Mouse (Mus musculus) mouse trophoblast stem cell (cell line): Measurements from ENCODE around the gene Leo1.
"Not testable (repeated sequence)": the region's sequence is repeated elsewhere in the genome, so short reads cannot be mapped to it uniquely, and the experiment has no call there.

Experiments
- in situ Hi-C, 2 experiments: fragments of 300-500 bp; cut with MseI, MboI; formaldehyde crosslinking; loops; 2 replicates in 1 of 2; 3 replicates in 1 of 2; pipeline ENCODE4 v1.15.1; 2025

Gene Leo1

DNA sequence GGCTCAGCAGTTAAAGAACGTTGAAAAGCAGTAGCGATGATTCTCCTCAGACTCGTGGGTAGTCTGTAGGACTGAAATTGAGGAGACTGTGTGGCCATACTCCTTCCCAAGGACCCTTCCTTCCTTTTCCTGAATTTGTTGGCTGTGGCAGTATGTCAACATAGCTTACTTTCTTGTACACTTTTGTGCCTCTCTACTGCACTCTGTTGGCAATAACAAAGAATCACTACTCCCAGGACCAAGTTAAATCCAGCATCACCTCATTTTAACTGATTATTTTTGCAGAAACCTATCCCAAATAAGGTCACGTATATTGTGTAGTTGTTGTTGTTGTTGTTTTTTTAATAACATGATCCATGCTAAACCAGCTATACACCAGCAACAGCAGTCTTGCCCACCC lies 25.3 kb downstream of the Leo1 start:
- in situ Hi-C loops = no loop called here

GRCm38 (mm10) chr9:75467581-75467980 lies 26.3 kb downstream of the Leo1 start:
- in situ Hi-C loops = no loop called here

DNA sequence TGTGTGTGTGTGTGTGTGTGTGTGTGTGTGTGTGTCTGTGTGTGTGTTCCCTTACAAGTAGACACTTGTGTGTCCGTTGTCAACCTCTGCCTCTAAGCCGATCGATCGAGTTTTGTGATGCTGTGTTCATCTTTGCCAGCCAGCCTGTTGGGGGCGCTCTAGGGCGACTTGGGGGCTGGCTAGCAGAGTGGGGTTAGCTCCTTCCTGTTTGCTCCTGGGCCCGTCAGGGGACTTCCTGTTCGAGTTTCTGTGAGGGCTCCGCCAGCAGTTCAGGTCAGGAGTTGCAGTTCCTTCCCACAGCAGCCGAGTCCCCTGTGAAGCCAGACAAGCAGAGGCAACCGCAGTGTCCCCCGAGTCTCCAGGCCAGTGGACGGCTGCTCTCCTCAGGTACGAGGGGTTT lies 27.0 kb downstream of the Leo1 start:
- in situ Hi-C loops = no loop called here

GRCm38 (mm10) chr9:75477212-75477611 lies 35.9 kb downstream of the Leo1 start:
- in situ Hi-C loops = no loop called here

DNA sequence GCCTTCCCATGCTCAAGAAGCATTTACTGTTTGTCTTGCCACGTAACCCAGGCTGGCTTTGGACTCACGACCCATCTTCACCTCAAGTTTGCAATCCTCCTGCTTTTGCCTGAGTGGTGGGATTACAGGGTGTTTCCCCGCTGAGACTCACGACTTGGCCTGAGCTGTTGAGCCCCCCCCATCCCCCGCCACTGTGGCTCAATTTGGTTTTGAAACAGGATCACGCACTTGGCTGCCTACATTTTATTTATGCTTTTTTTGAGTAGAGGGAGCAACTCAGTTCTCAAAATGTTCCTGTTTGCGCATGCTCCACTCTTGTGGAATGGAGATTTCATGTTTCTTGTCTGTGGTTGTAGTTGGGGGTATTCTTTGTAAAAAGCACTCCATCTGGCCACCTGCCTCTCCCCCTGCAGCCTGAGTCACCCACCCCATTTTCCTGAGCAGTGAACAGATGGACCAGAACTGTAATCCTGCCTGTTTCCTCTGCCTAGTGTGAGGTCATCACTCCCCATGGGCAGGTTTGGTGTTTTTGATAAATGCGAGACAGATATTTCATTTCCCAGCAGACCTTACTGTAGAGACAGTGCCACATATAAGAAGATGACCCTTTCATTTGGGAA lies 37.9 kb downstream of the Leo1 start:
- in situ Hi-C loops = no loop called here

DNA sequence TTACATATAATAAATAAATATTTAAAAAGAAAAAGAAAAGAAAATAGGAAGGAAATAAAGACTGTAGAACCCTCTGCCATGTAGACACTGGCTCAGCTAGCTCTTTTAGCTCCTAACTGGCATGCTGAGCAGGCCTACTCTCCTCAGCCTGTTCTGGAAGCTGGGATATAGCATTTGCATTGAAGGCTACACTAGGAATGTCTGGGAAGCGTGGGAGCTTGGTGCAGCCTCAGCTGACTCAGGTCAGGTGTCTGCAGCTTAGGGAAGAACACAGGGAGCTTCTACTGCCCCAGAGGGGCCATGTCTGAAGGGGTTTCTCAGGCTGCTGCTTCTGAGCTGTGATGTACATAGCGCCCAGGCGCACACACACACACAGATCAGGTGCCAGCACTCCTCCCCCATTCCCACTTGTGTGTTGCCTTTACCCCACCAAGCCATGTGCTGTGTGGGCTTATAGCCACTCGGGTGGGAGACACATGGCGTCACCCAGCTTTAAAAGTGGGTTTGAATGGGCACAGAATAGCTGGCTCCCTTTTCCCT lies 39.3 kb downstream of the Leo1 start:
- in situ Hi-C loops = no loop called here

DNA sequence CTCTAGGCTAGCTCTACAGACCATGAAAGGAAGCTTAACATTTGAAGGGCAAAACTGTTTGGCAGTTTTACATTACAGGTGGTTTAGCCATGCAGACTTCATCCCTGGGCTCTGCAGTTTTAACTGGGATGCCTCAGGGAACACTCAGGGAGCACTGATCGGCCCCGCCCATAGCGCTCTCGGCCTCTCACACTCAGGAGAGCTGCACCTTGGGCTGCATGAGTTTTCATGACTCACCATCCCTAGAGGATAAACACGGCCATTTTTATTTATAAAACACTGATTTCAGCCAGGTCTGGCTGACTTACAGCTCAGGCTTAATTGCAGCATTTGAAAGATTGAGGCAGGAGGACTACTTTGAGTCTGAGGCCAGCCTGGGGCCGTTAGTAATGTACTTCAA lies 43.9 kb downstream of the Leo1 start:
- in situ Hi-C loops = no loop called here

DNA sequence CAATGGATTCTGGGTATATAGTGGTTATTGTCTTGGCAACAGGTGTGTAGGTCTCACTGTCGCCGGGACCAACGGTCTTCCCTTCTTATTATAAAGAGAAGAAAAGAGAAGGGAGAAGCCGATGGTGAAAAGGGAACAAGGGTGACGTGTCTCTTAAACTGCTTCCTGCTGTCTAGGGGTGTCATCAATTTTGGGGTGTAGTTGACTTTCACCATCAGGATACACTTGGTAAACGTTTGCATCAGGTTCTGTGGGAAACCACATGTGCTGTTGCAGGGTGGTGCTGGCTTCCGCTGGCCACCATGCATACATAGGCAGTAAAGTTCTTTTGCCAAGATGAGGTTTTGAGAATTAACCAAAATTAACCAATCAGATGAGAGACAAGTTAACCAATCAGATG lies 46.9 kb downstream of the Leo1 start:
- in situ Hi-C loops = not testable (repeated sequence)

DNA sequence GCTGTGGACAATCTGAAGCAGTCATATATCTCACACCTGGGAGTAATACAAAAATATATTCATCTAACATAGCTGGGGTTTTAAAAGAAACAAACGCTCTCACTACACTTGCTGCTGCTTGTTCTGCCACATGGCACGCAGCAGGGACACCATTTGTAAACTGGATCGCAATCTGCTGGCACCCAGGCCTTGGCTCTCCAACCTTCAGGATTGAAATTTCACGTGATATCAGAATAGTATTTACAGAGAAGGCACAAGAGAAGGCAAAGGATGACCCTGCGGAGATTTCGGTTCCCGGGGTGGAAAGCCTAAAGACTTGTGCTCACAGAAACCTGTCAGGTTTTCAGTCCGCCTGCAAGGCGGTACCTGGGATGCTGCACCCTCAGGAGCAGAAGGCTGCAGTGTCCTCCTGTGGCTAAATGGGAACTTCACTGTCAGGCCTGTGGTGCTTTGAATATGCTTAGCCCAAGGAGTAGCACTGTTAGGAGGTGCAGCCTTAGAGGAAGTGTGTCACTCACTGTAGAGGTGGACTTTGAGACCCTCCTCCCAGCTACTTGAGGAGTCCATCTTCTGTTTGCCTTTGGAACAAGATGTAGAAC lies 53.2 kb downstream of the Leo1 start:
- in situ Hi-C loops = no loop called here

DNA sequence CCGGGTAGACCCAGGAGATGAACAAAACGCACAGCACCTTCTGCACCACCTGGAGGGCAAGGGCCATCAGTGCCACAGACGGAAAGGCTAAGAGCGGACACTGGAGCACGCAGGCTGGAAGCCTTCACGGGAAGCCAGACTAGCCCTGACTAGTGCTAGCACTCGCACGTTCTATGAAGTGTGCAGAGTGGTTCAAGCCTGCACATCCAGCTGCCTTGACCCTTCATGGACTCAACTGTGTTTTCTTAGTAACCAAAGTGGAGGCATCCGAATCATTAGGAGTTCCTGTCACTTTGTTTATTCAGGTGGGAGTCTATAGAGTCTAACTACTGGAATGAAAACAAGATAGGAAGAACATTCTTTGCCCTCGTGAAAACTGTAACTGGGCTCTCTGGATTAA lies 54.6 kb downstream of the Leo1 start:
- in situ Hi-C loops = no loop called here

- in situ Hi-C loops = no loop called here
Measured at GRCm38 (mm10) chr9:75498571-75498970, 57.2 kb downstream of the Leo1 start.

DNA sequence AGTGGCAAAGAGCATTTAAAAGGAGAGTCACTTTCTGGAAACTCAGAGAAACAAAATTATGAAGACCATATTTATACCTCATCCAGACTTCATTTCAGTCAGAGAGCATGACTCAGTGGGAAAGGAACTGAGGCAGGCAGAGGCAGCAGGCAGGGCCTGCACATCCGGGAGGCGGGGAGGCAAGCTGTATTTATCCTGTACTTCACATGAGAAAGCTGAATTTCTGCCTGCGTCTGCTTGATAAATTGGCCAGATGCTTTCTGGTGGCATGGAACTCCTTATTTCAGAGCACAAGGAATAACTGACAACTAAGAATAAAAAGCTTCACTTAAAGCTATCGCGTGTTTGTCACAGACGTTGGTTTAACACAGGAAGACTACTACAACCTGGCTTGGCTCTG lies 63.0 kb downstream of the Leo1 start:
- in situ Hi-C loops = no loop called here

- in situ Hi-C loops = no loop called here
Measured at GRCm38 (mm10) chr9:75511236-75511939, 70.1 kb downstream of the Leo1 start.

DNA sequence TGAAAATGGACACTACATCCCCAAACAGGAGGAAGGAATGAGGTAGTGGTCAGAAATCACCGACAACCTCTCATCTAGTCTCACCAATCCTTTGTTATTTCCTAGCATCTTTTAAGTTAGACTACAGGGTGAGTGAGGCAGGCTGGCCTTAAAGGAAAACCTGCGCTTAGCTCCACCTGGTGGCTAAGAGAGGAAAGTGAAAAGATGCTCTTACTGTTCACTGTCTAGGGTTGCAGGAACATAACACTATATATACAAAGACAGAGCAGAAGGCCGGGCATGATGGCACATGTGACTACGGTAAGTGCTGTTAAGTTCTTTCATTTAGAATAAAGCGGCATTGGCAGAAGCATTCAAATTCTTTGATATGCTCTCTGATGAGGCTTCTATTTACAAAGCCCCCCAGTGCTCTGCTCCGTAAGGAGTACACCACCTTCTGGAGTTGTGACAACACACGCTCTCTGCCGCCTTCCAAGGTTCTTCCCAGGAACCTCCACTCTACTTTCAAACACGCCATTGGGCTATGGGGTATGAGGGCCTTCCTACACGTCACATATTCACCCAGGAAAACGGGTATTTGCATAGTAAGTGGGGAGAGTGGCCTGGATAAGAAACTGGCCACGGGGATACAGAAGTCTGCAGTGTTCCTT lies 74.3 kb downstream of the Leo1 start:
- in situ Hi-C loops = no loop called here
